Mouse (Mus musculus) megakaryocyte, embryonic 14.5 days (primary cell): ENCODE results near the gene Ctrc.

Source experiments
- FLI1 ChIP-seq: IDR thresholded peaks from 2 replicates; pipeline ENCODE4 v1.6.1; 2012; ENCODE audit warnings: low read length, inconsistent platforms, mixed read lengths
- GATA1 ChIP-seq: IDR thresholded peaks from 3 replicates; pipeline ENCODE4 v1.6.1; 2012; ENCODE audit warnings: mixed read lengths, low read length, inconsistent platforms, borderline replicate concordance

GRCm38 (mm10) chr4:141816267-141816666 is 29.9 kb downstream of the Ctrc start:
- TF ChIP-seq GATA1 = no peak
- TF ChIP-seq FLI1 = no peak
